Mouse (Mus musculus): Measurements from ENCODE around the gene Esp23. TPM values are rescaled to one million over a fixed set of nuclear protein-coding genes. Genes with fewer than 3 reads are reported as not detected.

Gene Esp23
- polyA plus RNA-seq (2012; rRNA removed), result not detected in 2 replicates

GRCm38 (mm10) chr17:39076937-39077336 lies at the start of gene Esp23:
TSS of gene Esp23 (minus strand) at chr17:39077037.

DNA sequence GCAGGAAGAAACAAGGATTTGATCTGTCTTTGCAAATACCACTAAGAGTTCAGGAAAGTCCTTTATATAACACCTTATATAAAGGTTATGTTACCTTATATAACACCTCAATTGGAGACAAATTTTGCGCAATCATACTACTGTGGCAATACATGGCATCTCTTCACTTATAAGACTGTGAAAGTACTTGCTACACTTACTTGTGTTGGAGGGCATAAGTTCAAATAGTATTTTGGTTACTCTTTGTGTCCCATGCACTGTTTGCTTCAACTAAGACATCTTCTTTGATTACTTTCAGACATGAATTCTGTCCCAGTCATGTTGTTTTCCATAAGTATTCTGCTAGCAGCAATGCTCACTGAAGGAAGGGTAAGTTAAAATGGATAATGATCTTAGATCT lies 18.2 kb upstream of the Esp23 start, which contains the start of gene Esp22:
Gene Esp22 (plus strand): TSS at position 301 of the 400 bp plus-strand sequence.

GRCm38 (mm10) chr17:39043241-39043640 lies 33.6 kb downstream of the Esp23 start, which contains the start of gene Gm21903:
TSS of gene Gm21903 (minus strand) at chr17:39043341.

DNA sequence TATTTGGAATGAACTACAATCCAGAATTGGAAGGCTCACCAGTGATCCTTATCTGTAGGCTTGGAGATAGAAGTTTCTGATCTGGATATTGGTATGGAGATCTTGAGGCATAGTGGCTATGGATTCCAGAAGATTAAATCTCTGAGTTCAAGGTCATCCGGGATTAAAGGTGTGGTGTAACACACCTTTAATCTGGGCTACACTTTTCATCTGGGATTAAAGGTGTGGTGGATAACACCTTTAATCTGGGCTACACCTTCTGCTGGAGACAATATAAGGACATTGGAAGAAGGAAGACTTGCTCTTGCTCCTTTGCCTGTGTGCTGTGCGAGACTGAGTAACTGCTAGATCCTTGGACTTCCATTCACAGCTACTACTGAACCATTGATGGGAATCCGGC lies 40.4 kb downstream of the Esp23 start, which contains the start of gene Esp24:
Gene Esp24 (plus strand): TSS at position 301 of the 400 bp plus-strand sequence.

Other genes starting within 250 kb of the Esp23 start
- gene Esp24, start 40.3 kb downstream of the Esp23 start, polyA plus RNA-seq (2012; rRNA removed), result not detected in 2 replicates
- gene Gm21903, start 33.7 kb downstream of the Esp23 start, polyA plus RNA-seq (2012; rRNA removed), result not detected in 2 replicates
- not detected in 2 replicates for gene Esp22, start 18.3 kb upstream of the Esp23 start, polyA plus RNA-seq (2012; rRNA removed)